Mouse (Mus musculus) induced T-regulatory cell, adult 2 months (primary cell): ENCODE data around the gene Slfn5.
"Not testable (repeated sequence)": the region's sequence is repeated elsewhere in the genome, so short reads cannot be mapped to it uniquely, and the experiment has no call there.

Experiments used
- DNase-seq: peaks from one replicate; pipeline ENCODE4 v3.0.0-alpha.2; 2012; ENCODE audit warnings: low read depth

The Slfn5 gene

DNA sequence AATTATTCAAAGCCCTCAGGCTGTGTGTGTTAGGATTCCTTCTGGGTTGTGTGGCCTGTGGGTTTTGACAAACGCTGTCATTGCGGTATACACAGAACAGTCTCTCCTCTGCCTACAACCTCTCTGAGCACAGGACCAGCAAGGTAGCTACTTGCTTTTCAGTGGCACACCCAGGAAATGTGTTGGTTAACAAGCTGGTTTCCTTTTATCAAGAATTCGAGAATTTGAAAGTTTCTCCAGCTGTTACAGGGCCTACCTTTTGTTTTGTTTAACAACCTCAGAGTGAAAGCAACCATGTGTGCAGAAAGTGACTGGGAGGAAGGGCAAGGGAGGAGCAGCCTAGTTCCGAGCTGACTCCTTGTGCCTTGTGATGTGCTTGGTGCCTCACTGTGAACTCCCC, 3.7 kb upstream of the Slfn5 start:
- peak; percentile 74 for DNase-seq

DNA sequence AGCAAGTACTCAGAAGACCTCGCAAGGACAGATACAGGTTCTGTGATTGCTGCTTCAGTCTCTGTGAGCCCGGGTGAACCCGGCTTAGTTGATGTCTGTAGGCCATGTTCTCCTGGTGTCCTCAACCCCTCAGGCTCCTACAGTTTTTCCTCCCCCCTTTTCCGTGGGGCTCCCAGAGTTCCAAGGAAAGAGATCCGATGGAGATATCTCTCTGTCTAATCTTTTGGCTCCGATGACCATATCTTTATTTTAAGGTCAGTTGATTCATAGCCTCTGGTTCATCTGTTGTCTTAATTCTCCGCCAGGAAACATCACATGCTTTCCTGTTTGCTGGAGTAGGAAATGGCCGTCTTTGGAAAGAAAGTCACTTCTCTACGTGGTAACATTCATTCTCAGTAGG, 2.1 kb upstream of the Slfn5 start:
- no peak for DNase-seq

DNA sequence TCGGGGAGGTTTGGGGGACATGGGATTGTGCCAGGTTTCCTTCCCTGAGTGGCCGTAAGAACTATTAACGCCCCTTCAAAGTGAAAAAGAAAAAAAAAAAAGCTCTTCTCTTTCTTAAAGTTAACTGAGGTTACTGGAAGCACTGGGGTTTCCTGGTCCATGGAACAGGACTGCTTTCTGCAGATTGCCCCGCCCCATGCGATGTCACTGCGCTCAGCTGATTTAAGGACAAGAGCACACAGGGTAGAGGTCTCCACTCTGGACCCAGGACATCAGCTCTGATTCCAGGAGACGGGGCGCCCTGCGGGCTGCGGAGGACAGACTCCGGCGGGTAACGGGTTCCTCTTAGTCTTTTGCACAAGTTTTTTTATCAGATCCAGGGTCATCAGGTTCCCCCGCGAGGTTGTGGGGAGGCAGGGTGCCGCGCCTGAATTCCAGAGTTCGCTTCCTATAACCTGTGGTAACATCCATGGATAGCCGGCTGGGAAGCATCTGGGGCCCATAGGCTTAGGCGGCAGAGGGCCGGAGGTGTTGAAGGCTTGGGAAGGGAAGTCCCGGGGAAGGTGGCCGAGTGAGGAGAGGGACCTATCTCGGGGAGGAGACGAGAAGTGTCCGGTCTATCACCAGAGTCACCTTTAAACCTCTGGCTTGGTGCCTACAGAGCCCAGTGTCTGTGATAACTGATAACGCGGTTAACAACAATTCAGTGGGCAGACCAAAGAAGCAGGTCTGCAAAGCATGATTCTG, 889 bp downstream of the Slfn5 start:
- DNase-seq: peak; percentile 64

DNA sequence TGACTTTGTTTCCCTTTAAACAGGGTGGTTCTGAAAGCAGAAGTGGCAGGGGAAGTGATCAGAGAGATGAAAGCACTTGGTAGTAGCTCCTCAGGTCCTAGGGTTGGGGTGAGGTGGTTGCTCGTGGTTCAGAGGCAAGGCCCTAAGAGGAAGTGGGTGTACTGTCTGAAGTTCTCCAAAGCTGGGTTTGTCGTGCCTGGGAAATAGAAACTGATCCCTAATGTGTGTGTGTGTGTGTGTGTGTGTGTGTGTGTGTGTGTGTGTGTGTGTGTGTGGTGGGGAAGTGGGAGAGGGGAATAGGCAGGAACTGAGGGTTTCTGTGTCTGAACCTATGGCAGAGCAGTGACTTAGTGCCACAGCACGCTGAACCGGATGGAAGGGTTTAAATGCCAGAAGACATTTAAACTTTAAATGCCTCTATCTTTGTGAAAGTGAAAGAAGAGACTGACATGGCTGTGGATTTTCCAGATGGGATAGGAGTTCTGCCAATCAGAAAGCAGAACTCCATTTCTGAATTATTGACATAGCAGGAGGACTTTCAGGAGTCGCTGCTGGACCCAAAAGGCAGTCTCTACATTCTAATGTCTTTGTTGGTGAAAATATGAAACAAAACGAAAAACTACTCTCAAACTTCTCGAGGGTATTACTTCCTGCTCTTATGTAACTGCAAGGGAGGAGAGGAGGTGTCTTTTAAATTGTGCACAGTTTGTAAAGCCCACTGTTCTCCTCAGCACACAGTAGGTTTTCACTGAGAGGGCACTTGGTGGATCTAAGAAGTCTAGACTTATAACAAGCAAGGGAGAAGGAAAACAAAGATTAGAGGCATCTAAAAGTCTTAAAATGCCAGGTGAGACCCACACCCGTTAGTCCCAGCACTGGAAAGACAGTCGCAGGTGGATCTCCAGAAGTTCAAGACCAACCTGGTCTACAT, 1.7 kb downstream of the Slfn5 start:
- peak; percentile 78 for DNase-seq

DNA sequence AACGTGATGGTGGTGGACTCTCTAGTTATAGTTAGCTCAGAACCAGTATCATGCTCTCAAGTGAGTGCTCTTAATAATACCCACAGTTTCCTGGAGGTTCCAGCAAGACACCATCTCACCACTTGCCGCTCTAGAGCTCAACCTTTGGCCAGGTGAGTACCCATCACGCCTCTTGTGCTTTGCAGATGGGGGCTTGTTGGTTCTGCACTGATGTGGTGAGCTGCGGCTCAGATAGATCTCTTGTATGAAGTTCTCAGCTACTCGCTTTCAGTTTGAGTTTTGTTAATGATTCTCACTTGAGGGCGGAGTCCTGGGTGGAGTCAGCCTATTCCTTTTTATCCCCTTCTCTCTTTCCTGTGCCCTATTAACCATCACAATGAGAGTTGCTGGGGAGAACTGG, 3.5 kb downstream of the Slfn5 start:
- DNase-seq: peak; percentile 61

DNA sequence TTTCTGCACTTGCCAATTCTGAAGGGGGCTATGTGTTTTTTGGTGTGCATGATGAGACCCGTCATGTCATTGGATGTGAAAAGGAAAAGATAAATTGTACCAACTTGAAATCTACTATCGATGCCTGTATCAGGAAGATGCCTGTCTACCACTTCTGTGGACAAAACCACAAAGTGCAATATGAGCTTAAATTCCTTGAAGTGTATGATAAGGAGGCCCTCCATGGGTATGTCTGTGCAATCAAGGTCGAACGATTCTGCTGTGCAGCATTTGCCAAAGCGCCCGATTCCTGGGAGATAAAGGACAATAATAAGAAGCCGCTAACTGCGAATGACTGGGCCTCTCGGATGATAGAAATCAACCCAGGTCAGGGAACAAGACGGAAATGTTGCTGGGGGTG, 5.8 kb downstream of the Slfn5 start:
- no peak for DNase-seq

DNA sequence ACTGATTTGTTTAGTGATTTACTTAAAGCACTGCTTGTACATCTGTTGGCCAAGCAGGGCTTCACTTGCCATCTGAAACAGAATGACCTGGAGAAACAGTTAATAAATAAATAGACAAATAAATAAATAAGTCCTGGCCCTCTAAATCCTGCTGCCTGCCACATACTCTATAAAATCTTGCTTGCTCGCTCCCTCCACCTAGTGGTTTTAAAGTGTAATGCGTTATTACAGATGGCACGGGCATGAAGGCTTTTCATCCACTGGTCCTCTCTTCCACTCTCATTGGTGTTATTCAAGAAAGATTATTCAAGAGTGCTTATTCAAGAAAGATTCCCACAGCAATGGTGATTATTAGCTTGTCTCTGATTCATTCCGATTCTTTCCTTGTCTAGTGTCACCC, 8.5 kb downstream of the Slfn5 start:
- peak; percentile 77 for DNase-seq

DNA sequence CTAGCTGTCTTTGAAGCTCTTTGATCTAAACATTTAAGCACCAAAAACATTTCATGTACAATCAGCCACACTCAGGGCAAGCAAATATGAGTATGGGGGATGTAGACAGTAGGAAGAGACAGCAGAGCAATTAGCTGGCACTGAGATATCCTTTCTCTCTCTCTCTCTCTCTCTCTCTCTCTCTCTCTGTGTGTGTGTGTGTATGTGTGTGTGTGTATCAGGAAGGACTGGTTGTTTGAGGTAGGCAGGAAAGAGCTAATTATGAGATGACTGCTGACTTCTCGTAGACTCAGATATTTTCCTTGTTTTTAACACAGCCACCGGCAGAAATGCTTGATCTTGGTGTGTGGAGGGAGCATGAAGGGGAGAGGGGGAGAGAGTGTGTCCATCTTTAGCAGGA, 10.6 kb downstream of the Slfn5 start:
- DNase-seq: peak; percentile 34

DNA sequence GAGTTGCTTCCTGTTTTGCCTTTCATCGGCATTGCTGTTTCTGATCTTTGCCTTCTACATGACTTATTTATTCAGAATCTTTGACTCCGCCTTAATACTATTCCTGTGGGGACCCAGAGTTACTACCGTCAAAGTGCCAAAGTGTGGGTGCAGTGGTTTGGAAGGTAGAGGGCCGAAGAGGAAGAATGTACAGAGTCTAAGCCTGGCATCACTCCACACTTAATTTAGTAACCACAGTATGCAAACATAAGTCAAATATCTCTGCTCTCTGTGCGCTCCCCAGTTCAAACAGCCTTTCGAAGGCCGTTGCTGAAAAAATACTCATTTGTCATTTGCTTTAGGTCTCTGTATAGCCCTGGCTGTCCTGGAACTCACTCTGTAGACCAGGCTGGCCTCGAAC, 11.1 kb downstream of the Slfn5 start:
- peak; percentile 36 for DNase-seq

DNA sequence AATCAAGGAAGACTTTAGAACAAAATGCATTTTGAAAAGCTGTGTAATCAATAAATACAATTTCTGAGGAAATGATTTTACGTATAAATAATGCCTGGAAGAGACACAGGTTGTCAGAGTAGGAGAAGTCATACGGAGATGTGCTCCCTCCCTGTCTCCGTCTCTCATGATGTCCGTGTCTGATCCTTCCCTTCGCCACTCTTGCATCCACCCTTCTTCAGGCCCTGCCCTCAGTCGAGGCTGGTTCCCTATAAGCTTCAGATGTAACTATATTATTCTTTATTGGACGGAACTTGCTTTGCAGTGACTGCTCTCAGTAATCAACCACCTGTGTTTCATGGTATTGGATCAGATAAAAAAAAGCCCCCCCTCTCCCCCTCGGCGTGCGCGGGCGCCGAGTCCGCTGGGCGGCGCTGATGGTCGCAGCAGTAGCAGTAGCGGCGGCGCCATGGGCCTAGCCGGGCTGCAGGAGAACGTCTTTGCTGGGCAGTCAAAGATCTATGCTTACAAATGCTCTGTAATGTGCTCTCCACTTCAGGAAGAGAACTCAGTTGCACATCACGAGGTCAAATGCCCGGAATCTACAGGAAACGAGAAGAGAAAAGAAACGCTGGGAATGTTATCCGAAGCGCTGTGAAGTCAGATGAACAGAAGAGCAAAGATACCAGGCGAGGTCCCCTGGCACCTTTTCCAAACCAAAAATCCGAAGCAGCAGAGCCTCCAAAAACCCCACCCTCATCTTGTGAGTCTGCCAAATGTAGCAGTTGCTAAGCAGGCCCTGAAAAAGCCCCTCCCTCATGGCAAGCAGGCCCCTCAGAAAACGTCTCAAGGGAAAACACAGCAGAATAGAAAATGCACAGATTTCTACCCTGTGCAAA, 19.8 kb downstream of the Slfn5 start:
- no peak for DNase-seq

DNA sequence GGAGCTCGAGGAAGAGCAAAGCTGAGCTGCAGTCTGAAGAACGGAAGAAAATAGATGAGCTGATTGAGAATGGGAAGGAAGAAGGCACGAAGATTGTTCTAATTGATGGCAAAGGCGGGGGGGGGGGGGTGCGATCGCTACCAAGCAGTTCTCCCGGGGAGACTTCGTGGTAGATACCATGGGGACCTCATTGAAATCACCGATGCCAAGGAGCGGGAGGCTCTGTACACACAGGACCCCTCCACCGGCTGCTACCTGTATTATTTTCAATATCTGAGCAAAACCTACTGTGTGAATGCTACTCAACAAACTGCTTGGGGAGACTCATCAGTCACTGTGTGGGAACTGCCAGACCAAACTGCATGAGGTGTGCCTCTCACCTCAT, 20.4 kb downstream of the Slfn5 start:
- DNase-seq: no peak

DNA sequence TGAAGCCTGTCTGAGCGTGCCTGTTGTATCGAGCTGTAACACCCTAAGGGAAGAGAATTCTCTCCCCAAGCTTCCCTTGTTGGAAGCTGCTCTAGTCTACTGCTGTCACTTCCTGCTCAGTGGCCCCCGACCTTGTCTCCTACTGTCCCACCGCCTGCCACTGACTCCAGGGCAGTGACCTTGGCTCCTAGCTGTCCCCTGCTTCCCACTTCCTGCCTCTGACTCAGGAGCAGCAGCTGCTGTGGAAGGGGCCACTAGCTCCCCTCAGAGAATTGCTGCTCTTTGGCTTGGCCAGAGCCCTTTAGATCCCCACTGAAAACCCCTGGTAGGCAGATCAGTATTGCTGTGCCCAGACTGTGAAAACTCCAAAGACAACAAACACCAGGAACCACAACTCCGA, 22.8 kb downstream of the Slfn5 start:
- DNase-seq: no peak

DNA sequence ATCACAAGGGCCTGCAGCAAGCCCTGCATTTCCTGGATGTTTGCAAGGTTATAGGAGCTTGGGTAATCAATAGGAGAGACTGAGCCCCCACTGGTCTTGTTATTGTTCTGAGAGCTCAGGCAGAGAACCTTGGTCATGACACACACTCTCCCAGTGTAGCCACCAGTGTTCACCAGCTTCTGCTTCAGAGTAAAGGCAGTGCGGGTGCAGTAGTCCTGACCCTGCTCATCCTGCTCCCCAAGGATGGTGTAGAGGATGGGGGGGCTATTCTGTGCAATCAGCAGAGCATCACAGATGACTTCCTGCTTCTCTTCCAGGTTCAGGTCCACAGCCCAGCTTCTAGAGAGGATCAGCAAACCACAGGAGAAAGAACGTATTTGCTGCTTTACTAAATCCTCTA, 31.3 kb downstream of the Slfn5 start:
- not testable (repeated sequence) for DNase-seq

DNA sequence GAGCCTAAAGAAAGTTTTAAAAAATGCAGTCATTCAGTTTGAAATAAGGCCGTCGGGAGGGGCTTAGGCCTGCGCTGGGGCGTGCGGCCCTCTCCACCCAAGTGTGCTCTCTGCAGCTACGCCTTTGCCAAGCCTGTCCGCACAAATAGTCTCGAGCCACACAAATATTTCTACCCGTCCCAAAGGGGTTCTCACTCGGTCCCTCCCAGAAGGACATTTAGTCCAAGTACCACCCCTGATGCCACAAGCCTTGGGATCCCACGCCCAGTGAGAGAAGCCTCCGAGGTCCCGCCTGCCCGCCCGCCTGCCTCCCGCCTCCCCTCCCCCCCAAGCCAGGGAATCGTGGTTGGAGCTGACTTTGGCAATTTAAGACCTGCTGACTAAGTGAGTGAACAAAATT, 32.0 kb downstream of the Slfn5 start:
- no peak for DNase-seq

DNA sequence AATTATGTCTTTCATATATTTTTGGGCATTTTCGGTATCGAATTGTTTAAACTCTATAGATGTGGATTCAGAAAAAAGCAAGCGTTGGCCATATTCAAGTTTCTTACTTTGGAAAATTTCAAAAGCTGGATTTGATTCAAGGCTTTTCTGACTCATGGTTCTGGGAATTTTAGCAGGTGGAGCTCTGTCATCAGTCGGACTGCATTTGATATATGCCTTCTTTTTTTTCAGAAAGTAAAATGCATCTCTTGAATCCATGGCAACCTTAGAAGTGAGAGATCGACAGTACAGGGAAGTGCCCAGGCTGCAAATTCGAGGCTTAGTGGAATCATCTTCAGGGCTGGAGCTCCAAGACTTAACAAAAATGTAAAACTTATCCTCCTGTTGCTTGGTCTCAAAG, 36.5 kb downstream of the Slfn5 start:
- DNase-seq: no peak

DNA sequence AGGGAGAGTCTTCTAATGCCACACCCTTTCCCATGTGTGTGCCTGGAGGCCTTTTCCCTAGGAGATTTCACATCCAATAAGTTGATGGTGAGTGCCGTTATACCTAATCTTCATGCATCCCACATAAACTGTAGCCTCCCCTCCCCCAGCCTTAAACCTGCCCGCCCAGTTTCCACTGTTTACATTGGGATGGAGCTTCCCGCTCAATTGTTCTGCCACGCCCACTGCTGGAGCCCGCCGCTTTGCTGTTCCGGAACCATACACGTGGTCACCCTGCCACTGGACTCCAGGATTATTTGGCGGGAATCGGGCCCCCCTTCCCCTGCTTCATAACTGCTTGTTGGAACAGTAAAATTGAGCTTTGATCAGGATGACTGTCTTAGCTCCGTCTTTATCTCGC, 38.2 kb downstream of the Slfn5 start:
- no peak for DNase-seq

DNA sequence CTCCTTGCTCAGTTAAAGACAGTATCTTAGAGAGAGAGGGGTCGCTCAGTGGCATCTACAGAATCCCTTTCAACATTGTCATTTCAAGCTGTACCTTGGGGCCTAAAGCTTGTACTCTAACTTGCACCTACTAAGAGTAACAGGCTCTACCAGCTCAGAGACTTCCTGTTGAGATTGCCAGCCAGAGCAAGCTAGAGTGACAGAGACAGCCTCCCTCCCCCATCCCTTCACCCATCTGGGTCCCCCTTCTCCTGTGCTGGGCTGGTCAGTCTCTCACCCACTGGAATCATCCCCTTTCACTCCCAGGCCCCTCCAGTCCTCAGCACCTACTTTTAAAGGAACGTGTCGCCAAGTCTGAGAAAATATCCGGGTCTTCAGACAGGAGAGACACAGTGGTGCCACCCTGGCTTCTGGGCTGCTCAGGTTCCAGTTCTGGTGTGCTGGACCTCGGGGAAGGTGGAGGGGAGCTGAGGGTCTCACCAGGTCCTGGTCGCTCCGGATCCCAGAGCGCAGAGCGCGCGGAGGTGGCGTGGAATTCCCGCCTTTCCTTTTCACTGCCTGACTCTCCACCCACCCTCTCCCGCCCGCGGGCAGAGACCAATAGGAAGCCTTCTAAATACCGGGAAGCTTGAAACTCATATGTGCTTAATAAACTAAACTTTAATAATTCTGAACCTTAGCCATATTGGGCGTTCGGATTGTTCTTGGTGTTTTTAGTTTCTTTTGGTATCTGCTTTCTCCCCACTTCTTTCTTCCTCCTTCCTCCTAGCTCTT, 39.6 kb downstream of the Slfn5 start:
- peak; percentile 70 for DNase-seq

DNA sequence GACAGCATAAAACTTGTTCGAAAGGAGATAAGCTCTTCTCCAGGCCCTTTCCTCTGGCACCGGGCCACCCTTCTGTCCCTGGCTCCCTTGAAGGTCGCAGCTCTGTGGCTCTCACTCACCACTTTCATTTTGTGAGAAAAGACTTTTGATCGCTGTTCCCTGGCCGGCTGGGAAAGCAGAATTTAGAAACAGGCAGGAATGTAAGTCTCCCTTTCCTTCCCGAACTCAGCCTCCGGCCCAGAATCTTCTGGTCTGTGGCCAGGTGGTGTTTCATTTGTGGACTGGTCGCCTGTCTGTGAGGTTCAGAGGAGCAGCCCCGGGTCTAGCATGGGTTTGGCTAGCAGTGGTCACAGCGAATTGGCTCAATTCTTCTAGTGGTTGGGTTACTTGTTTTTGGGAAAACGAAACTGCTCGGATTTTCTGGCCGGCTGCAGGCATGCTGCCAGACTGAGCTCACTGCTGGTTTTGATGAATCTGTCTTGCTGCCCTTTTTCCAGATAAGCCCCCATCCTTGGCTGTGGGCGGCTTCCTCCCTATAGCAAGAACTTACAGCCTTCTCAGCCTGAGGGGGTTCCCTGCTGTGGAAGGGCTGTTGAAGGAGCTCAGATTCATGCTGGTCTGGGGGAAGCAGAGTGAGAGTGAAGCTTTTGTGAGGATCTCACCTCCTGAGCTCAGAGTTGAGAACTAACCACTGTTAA, 40.5 kb downstream of the Slfn5 start, which contains the start of gene Slfn9:
Gene Slfn9, minus strand, starts transcription at position 362 of the 698 bp plus-strand sequence.
- DNase-seq: peak; percentile 67

DNA sequence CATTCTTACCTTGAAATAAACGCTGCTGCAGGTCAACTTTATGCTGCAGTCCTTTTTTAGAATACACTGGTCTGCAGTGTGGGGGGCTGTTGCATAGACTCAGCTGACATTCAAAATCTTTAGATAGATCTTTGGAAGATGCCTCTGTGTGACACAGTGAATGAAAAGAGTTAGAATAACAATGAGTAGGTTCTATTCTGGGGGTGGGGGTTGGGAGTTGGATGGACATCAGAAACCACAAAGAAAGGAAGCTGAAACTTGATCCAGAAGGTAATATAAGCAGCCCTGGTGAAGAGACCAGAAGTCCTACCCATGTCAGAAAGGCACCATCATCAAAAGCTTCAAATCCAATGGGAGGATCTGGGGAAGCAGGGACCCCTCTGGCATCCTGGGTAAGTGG, 62.2 kb downstream of the Slfn5 start:
- DNase-seq: no peak
